Mouse (Mus musculus) erythroblast, embryonic 14.5 days (primary cell): ENCODE results near the gene Tshz2.

Experiments
- GATA1 ChIP-seq: IDR thresholded peaks from 2 replicates; pipeline ENCODE4 v1.6.1; 2012; ENCODE audit warnings: low read length, inconsistent platforms, mixed read lengths
- TAL1 ChIP-seq: IDR thresholded peaks from 3 replicates; pipeline ENCODE4 v1.6.1; 2012; ENCODE audit warnings: low read length, inconsistent platforms, mixed read lengths

- TF ChIP-seq TAL1 (no peak), GATA1 (no peak)
These were observed 130.9 kb downstream of the Tshz2 start for GRCm38 (mm10) chr2:169763716-169764115.
